Mouse (Mus musculus): ENCODE data around the gene Tmem126a.
A peak's percentile ranks its signal among the peaks of the same experiment; 100 is the strongest.

DNA sequence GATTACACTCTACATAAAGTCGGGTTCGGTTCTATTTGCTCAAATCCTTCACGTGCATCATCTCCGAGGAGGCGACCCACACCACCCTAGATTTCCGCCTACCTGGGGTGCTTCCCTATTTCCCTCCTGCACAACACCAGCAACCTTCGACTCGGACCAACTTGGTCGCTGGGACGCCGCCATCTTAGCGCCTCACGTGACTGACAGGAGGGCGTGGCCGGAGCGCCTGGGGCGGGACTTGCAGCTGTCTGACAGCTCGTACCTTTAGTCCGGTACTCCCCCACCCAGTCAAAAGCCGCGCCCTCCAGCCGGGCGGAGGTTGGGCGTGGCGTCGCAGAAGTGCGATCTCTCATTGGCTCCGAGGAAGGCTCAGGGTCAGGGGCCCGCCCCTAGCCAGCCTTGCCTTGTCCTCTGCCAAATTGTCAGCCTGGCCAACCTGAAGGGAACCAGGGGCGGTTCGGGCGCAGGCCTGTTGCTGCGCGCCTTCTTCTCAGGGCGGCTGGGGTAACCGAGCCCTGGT lies 18.8 kb upstream of the Tmem126a start, which contains the start of gene Tmem126b:
- TF ChIP-seq POLR2A (IDR thresholded peaks at IDR 0.05; ENCODE audit: borderline replicate concordance, insufficient read depth, low read length) = peak; percentile 92
- TF ChIP-seq CTCF (IDR thresholded peaks at IDR 0.05; ENCODE audit: borderline replicate concordance, insufficient read depth, low read depth, low read length) = no peak
